Mouse (Mus musculus): Measurements from ENCODE around the gene 1110065P20Rik. TPM values are rescaled to one million over a fixed set of nuclear protein-coding genes. Genes with fewer than 3 reads are reported as not detected.

1110065P20Rik gene
- total RNA-seq, 2 experiments from 2014 or later, result 19.6 to 20.4 TPM

DNA sequence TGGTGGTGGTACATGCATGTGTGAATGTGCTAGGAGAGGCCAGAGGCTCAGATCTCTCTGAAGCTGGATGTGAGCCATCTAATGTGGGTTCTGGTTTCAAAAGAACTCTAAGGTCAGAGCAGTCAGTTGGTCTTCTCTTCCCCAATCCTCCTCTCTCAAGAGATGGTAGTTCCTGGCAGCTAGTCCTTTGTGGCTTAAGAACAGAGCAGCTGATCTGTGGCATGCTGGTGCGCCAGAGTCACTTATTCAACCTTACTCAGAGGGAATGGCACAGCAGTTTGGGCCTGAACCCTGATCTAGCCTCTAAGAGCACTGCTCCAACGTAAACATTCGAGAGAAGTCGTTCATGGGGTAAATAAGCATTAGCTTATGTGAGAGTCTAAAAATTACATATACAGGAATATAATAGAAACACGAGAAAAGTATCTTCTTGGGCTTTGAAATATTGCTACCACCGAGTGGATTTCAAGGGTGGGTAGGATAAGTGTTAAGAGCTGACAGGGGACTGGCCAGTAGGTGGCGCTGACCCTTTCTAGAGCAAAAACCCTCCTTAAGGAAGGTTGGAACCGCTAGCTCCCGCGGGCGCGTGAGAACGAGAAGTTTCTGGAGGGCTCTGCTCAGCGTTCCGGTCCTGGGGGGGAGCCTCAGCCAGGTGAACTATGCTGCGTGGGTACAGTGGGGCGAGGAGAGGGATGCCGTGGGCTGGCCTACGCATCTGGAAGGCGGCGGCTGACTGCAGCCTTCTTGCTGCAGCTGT lies 49.3 kb downstream of the 1110065P20Rik start, which contains the start of gene Mtf1:
TSS of gene Mtf1 (plus strand) at position 553 of the 757 bp plus-strand sequence.
- peak; percentile 81 to 85 for DNase-seq
- intact Hi-C loops (cut with DNase I), result loop anchor here (1.0 to 5.0 kb wide), 3 partner anchors 45 to 84 kb away; no protein-coding TSS in a partner anchor

Other genes starting within 250 kb of the 1110065P20Rik start
- gene 3100002H09Rik, start 240.4 kb downstream of the 1110065P20Rik start, total RNA-seq (2021), result not detected
- under 1 TPM; 0.31 to 0.52 TPM for gene Pou3f1, start 194.4 kb downstream of the 1110065P20Rik start, total RNA-seq (2021)
- 10 to 100 TPM; 15.4 to 16.7 TPM for gene Utp11, start 157.6 kb downstream of the 1110065P20Rik start, total RNA-seq (2021)
- 100 to 1,000 TPM; 216 to 338 TPM for gene Fhl3, start 150.5 kb downstream of the 1110065P20Rik start, total RNA-seq (2021)
- gene Sf3a3, start 136.4 kb downstream of the 1110065P20Rik start, total RNA-seq (2021), result 10 to 100 TPM; 10.1 to 12.8 TPM
- gene Inpp5b, start 109.3 kb downstream of the 1110065P20Rik start, total RNA-seq (2021), result 10 to 100 TPM; 10.8 to 11.0 TPM
- 10 to 100 TPM; 11.6 to 12.2 TPM for gene Mtf1, start 49.1 kb downstream of the 1110065P20Rik start, total RNA-seq (2021)
- 1 to 10 TPM; 6.1 to 9.4 TPM for gene Yrdc, start 517 bp downstream of the 1110065P20Rik start, total RNA-seq (2021)
- under 1 TPM; 0.39 to 0.43 TPM for gene Maneal, start 11.0 kb upstream of the 1110065P20Rik start, total RNA-seq (2021)
- gene Epha10, start 29.7 kb upstream of the 1110065P20Rik start, total RNA-seq (2021), result not detected
- 1 to 10 TPM; 5.9 to 6.0 TPM for gene 9930104L06Rik, start 85.9 kb upstream of the 1110065P20Rik start, total RNA-seq (2021)
- 1 to 10 TPM in 1 of 2 experiments, under 1 TPM in 1; 0.64 to 1.0 TPM for gene Cdca8, start 88.1 kb upstream of the 1110065P20Rik start, total RNA-seq (2021)
- gene Rspo1, start 135.2 kb upstream of the 1110065P20Rik start, total RNA-seq (2021), result under 1 TPM in 1 of 2 experiments, not detected in 1; 0.49 TPM
- gene Gnl2, start 165.4 kb upstream of the 1110065P20Rik start, total RNA-seq (2021), result 10 to 100 TPM; 21.3 to 31.4 TPM
- gene Dnali1, start 214.5 kb upstream of the 1110065P20Rik start, total RNA-seq (2021), result not detected
- 1 to 10 TPM; 3.5 to 4.1 TPM for gene Snip1, start 215.5 kb upstream of the 1110065P20Rik start, total RNA-seq (2021)
- 10 to 100 TPM in 1 of 2 experiments, 1 to 10 TPM in 1; 7.6 to 10.5 TPM for gene Meaf6, start 233.9 kb upstream of the 1110065P20Rik start, total RNA-seq (2021)